Mouse (Mus musculus) kidney, adult 2 months (tissue): ENCODE data around the gene Mansc4. TPM values are rescaled to one million over a fixed set of nuclear protein-coding genes. Genes with fewer than 3 reads are reported as not detected.

Experiments used
- DNase-seq: peaks from one replicate; pipeline ENCODE4 v3.0.0; 2021
- H3K27ac ChIP-seq: fragments of 200-500 bp; 2 replicates; pipeline ENCODE4 v1.5.1; 2012; ENCODE audit warnings: low read depth, low read length, control low read depth, inconsistent platforms; ENCODE audit not compliant: insufficient read depth
- H3K27me3 ChIP-seq: fragments of 200-500 bp; replicated peaks from 2 replicates; pipeline ENCODE4 v1.6.1; 2012; ENCODE audit warnings: mild to moderate bottlenecking, moderate library complexity, low read length, inconsistent platforms; ENCODE audit not compliant: control insufficient read depth, insufficient read depth
- H3K36me3 ChIP-seq: fragments of 200-500 bp; 2 replicates; pipeline ENCODE4 v1.6.1; 2012; ENCODE audit warnings: mild to moderate bottlenecking, moderate library complexity, low read length, inconsistent platforms; ENCODE audit not compliant: control insufficient read depth, insufficient read depth
- H3K4me1 ChIP-seq: fragments of 200-500 bp; 2 replicates; pipeline ENCODE4 v1.6.1; 2011; ENCODE audit warnings: low read length; ENCODE audit not compliant: control insufficient read depth, insufficient read depth
- H3K4me3 ChIP-seq: fragments of 200-500 bp; 2 replicates; pipeline ENCODE4 v1.5.1; 2011; ENCODE audit warnings: mild to moderate bottlenecking, low read depth, low read length, control low read depth; ENCODE audit not compliant: insufficient read depth
- CTCF ChIP-seq: fragments of 200-500 bp; conservative IDR thresholded peaks from 2 replicates; pipeline ENCODE4 v1.5.1; 2011; ENCODE audit warnings: low read depth, mild to moderate bottlenecking, control low read depth, low read length, moderate library complexity, mixed read lengths; ENCODE audit not compliant: insufficient read depth, insufficient read length
- POLR2A ChIP-seq: fragments of 200-500 bp; IDR thresholded peaks from one replicate; pipeline ENCODE4 v1.6.1; 2011; ENCODE audit warnings: low read depth, low read length, control low read depth
- WGBS: fragments of 180-500 bp; shearing (Covaris S2); methylation state at CpG from one replicate; pipeline ENCODE4 v1.1.7; 2018; 5-methylcytosine and 5-hydroxymethylcytosine counted together
- polyA plus RNA-seq: library from polyadenylated mRNA; depleted of rRNA; stranded (reverse); fragments of >200 nt; gene quantifications from 2 replicates; pipeline ENCODE4 v1.2.3, GENCODE M21; 2012; rRNA removed

The Mansc4 gene
- polyA plus RNA-seq, 1 experiment = 15.6 TPM

DNA sequence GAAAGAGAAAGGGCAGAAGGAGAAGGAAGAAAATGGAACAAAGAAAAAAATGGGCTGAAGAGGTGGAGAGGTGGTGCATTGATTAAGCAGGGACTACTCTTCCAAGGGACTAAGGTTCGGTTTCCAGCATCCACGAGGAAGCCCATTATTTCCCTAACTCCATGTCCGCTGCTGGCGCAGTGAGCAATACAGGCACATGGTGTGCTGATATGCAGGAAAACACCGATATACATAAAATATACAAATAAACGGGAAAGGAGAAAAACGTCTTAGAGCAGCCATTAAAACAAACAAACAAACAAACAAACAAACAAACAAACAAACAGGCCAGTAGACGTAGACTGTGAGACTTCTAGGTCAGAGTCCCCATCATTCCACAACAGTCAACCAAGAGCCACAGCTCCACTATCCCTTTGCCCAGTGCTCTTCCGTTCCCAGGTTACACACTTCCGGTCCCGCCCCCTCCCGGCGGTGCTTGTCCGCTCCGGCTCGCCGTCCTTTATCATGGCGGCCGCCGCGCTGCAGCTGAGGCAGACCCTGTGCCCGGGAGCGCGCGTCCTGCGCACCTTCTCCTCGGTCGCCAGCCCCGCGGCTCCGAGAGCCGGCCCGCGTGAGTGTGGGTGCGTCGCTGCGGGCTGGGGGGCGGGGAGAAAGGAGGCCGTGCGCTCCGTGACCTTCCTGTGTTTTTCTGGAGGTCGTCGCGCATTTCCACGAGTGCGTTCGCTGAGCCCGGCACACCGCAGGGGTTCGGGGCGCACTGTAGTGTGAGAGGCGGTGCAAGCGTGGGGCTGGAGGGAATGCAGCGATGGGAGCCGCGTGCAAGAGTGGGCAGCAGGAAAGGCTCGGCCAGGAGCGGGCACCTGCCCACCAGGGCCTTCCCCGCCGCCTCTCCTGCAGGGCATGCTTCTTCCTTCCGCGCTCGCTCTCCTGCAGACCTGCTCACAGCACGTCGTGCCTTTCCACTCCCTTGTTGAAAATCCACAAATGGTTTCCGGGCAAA is 44.2 kb downstream of the Mansc4 start, which contains the start of gene Mrps35:
Gene Mrps35 (plus strand): TSS at position 474 of the 1,000 bp plus-strand sequence.
- Histone ChIP-seq H3K4me1 (peaks cover 7% of the 10 kb centered on the region; the same call in 1 of the 2 replicates), H3K4me3 (peak within 1 kb of the TSS; percentile 95), H3K27ac (peak within 1 kb of the TSS; percentile 87), H3K36me3 (no peaks in the 10 kb centered on the region), H3K27me3 (no peaks in the 10 kb centered on the region)
- TF ChIP-seq CTCF (no peak), POLR2A (peak; percentile 74)
- DNase-seq = peak; percentile 94
- WGBS = 3% methylated on average over 66 of the region's 66 CpGs

DNA sequence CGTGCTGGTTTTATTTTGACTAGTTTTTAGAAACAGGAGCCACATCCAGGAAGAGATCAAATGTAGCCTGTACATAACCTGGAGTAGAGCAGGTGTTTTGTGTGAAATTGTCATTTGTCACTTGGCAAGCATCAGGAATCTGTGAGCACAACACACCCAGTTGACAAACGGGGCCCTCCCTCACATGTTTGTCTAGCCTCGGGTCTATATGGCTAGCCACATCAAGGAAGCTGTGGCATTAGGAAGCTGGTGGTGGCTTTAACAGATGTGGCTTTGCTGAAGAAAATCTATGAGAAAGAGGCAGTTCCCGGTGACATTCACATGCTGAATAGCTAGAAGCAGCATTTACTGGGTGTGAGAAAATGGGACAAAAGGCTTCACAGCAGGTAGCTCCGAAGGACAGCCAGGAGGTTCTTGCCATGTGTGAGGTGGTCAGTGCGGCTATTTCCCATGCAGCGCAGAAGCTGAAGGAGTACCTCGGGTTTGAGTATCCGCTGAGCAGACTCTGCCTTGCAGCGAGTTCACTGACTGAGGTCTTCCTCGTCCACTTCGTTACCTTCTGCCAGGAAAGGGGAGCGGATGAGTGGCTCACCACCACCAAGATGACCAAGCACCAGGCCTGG is 54.4 kb downstream of the Mansc4 start, which contains the start of gene Rep15:
Gene Rep15 (plus strand): TSS at position 282 of the 623 bp plus-strand sequence.
- H3K27me3 ChIP-seq = no peaks in the 10 kb centered on the region
- H3K27ac ChIP-seq = no peak within 1 kb of the TSS
- no peaks in the 10 kb centered on the region for H3K4me1 ChIP-seq
- TF ChIP-seq POLR2A (no peak), CTCF (no peak)
- no peak within 1 kb of the TSS for H3K4me3 ChIP-seq
- H3K36me3 ChIP-seq = no peaks in the 10 kb centered on the region; the same call in 1 of the 2 replicates
- DNase-seq = no peak
- 66% methylated on average over 13 of the region's 13 CpGs for WGBS

DNA sequence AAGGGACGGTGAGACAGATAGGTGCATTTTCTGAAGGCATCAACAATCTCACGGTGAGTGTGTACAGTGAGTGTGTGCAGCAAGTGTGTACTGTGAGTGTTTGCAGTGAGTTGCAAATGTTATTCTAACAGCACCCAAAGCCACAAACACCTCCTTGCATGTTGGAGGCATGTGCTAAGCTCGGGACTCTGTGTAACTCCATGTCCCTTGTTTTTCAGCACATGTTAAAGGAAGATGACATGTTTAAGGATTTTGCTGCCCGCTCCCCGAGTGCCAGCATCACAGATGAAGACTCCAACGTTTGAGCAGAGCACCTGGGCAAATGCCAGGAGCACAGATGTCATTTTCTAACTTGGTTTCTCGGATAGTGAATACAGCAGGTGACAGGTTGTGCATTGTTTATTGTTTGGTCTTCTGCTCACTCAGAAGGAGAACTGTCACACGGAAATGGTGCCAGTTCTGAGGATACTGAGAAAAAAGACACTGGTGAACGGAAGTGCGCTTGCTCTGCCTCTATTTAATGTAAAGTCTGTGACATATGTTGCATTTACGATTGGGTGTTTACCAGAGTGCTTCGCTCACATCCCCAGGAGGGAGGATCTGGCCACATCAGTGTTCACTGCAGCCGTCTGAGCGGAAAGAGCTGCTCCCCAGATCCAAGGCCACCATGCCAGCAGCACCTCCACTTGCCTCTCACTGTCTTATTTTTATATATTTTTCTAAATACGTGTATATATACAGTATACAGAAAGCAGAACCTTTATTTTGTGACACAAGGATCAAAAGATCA is 56.5 kb downstream of the Mansc4 start:
- WGBS = 89% methylated on average over 15 of the region's 15 CpGs

DNA sequence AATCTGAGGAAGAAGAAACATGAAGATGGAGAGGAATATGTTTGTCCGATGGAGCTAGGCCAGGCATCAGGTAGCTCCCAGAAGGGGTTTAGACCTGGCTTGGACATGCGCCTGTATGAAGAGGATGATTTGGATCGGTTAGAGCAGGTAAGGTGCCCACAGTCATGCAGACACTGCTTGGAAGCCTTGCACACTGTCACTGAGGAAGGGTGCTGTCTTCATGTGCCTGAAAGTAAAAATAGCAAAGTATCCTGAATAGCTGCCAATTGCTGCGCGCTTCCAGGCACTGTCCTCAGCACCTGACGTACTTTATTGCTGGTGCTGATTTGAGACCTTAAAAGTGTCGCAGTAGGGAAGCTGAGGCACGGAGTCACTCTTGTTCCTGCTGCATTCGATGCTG is 57.2 kb downstream of the Mansc4 start:
- Histone ChIP-seq H3K4me3 (no peak overlapping the region), H3K27ac (no peak overlapping the region), H3K27me3 (no peaks in the 10 kb centered on the region), H3K4me1 (no peaks in the 10 kb centered on the region), H3K36me3 (peaks cover 8% of the 10 kb centered on the region)
- WGBS = 93% methylated on average over 9 of the region's 9 CpGs
- DNase-seq = no peak
- TF ChIP-seq CTCF (no peak), POLR2A (no peak)

More for the DNA sequence above, 56.5 kb downstream of the Mansc4 start:
- DNase-seq = no peak
- H3K27me3 ChIP-seq = no peaks in the 10 kb centered on the region
- no peaks in the 10 kb centered on the region for H3K4me1 ChIP-seq
- H3K4me3 ChIP-seq = no peak overlapping the region
- TF ChIP-seq POLR2A = no peak
- no peak for TF ChIP-seq CTCF
- H3K36me3 ChIP-seq = peaks cover 8% of the 10 kb centered on the region
- H3K27ac ChIP-seq = no peak overlapping the region

DNA sequence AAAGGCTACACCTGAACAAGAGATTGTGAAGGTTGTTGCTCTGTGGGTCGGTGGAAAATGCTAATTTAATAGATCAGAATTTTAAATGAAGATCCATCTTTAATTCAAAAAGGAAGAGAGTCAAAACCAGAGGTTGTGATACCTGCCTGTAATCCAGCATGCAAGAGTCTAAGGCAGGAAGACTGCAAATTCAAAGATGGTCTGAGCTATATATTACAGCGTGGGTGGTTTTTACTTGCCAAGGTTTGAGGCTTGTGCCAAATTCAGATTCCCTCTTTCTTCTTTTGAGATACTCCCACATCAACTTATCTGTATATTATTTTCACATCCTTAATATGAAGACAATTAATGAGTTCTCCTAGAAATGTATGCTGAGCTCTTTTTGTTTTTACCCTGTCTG is 58.4 kb downstream of the Mansc4 start:
- Histone ChIP-seq H3K36me3 (peaks cover 9% of the 10 kb centered on the region), H3K4me3 (no peak overlapping the region), H3K27ac (no peak overlapping the region), H3K4me1 (no peaks in the 10 kb centered on the region), H3K27me3 (no peaks in the 10 kb centered on the region)
- DNase-seq = no peak
- TF ChIP-seq CTCF (no peak), POLR2A (no peak)
- 80% methylated on average over 2 of the region's 2 CpGs for WGBS

Other genes with a start within 250 kb of the Mansc4 start
- gene Smco2, start 236.9 kb downstream of the Mansc4 start, polyA plus RNA-seq = 0.11 TPM in 1 of 2 replicates, not detected in the other
- 20.6 and 23.4 TPM in 2 replicates for gene Ppfibp1, start 198.5 kb downstream of the Mansc4 start, polyA plus RNA-seq
- gene 1700034J05Rik, start 132.6 kb downstream of the Mansc4 start, polyA plus RNA-seq = 0.07 TPM in 1 of 2 replicates, not detected in the other
- 0.35 and 0.42 TPM in 2 replicates for gene Rep15, start 54.4 kb downstream of the Mansc4 start, polyA plus RNA-seq
- 16.9 and 33.1 TPM in 2 replicates for gene Mrps35, start 44.3 kb downstream of the Mansc4 start, polyA plus RNA-seq
- gene Klhl42, start 4.3 kb upstream of the Mansc4 start, polyA plus RNA-seq = 13.3 and 15.3 TPM in 2 replicates
- 0.27 and 0.41 TPM in 2 replicates for gene Pthlh, start 177.2 kb upstream of the Mansc4 start, polyA plus RNA-seq